Mouse (Mus musculus): ENCODE results near the gene Mtf1.

DNA sequence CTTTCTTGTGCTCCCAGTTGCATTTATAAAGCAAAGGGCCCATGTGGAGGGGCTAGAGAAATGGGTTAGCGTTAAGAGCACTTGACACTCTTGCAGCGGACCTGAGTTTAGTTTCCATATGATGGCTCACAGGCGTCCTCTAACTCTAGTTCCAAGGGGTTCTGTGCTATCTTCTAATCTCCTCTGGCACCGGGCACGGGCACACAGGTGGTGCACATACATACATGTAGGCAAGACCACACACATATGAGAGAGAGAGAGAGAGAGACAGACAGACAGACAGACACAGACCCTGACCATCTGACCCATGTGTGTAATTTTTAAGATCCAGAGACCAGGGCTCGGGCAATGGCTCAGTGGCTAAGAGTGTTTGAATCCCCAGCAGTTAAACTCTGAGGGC, 27.9 kb upstream of the Mtf1 start:
- TF ChIP-seq EP300 (optimal IDR thresholded peaks at IDR 0.05): no peak
- no peak for TF ChIP-seq CTCF (IDR thresholded peaks at IDR 0.05; ENCODE audit: low read depth)
